Mouse (Mus musculus): ENCODE results near the gene 5830473C10Rik. TPM values are rescaled to one million over a fixed set of nuclear protein-coding genes. Genes with fewer than 3 reads are reported as not detected.

5830473C10Rik gene
- not detected in 2 replicates for polyA plus RNA-seq (2012)

GRCm38 (mm10) chr5:90560743-90561142 lies at the start of gene 5830473C10Rik:
Gene 5830473C10Rik (plus strand): TSS chr5:90561107.
- no peaks in the 10 kb centered on the region; the same call in 1 of the 2 replicates for H3K9me3 ChIP-seq (ENCODE audit: control insufficient read depth, low read length)
- H3K4me3 ChIP-seq (replicated peaks), result no peak within 1 kb of the TSS
- TF ChIP-seq TAL1 (IDR thresholded peaks at IDR 0.05; ENCODE audit: low read length), result no peak
- no peak for TF ChIP-seq GATA1 (IDR thresholded peaks at IDR 0.05; ENCODE audit: low read length)
- H3K36me3 ChIP-seq (ENCODE audit: control insufficient read depth), result no peaks in the 10 kb centered on the region
- H3K27me3 ChIP-seq (ENCODE audit: control insufficient read depth), result no peaks in the 10 kb centered on the region
- H3K4me1 ChIP-seq (ENCODE audit: control insufficient read depth), result no peaks in the 10 kb centered on the region

GRCm38 (mm10) chr5:90512288-90512955 lies 48.5 kb upstream of the 5830473C10Rik start:
- TF ChIP-seq TAL1 (IDR thresholded peaks at IDR 0.05; ENCODE audit: low read length) (no peak), GATA1 (IDR thresholded peaks at IDR 0.05; ENCODE audit: low read length) (no peak)
- Histone ChIP-seq H3K4me3 (replicated peaks) (no peak overlapping the region), H3K36me3 (ENCODE audit: control insufficient read depth) (peaks cover under 1% of the 10 kb centered on the region; the same call in 1 of the 2 replicates), H3K9me3 (ENCODE audit: control insufficient read depth, low read length) (no peaks in the 10 kb centered on the region), H3K27me3 (ENCODE audit: control insufficient read depth) (no peaks in the 10 kb centered on the region), H3K4me1 (ENCODE audit: control insufficient read depth) (no peaks in the 10 kb centered on the region)

GRCm38 (mm10) chr5:90515561-90515960 lies 45.3 kb upstream of the 5830473C10Rik start:
- no peaks in the 10 kb centered on the region for H3K27me3 ChIP-seq (ENCODE audit: control insufficient read depth)
- no peaks in the 10 kb centered on the region for H3K4me1 ChIP-seq (ENCODE audit: control insufficient read depth)
- H3K9me3 ChIP-seq (ENCODE audit: control insufficient read depth, low read length), result no peaks in the 10 kb centered on the region
- no peak overlapping the region for H3K4me3 ChIP-seq (replicated peaks)
- no peaks in the 10 kb centered on the region for H3K36me3 ChIP-seq (ENCODE audit: control insufficient read depth)
- TF ChIP-seq GATA1 (IDR thresholded peaks at IDR 0.05; ENCODE audit: low read length), result no peak
- TF ChIP-seq TAL1 (IDR thresholded peaks at IDR 0.05; ENCODE audit: low read length), result no peak

- TF ChIP-seq GATA1 (IDR thresholded peaks at IDR 0.05; ENCODE audit: low read length), result no peak
- no peak for TF ChIP-seq TAL1 (IDR thresholded peaks at IDR 0.05; ENCODE audit: low read length)
- Histone ChIP-seq H3K4me3 (replicated peaks) (no peak within 1 kb of the TSS), H3K4me1 (ENCODE audit: control insufficient read depth) (no peaks in the 10 kb centered on the region), H3K27me3 (ENCODE audit: control insufficient read depth) (no peaks in the 10 kb centered on the region), H3K9me3 (ENCODE audit: control insufficient read depth, low read length) (no peaks in the 10 kb centered on the region), H3K36me3 (ENCODE audit: control insufficient read depth) (no peaks in the 10 kb centered on the region; the same call in 1 of the 2 replicates)
Measured at GRCm38 (mm10) chr5:90518356-90519100, 42.4 kb upstream of the 5830473C10Rik start, which contains the start of gene Afm. Gene Afm (plus strand): TSS chr5:90518932.

- Histone ChIP-seq H3K4me3 (replicated peaks) (no peak overlapping the region), H3K4me1 (ENCODE audit: control insufficient read depth) (no peaks in the 10 kb centered on the region), H3K36me3 (ENCODE audit: control insufficient read depth) (no peaks in the 10 kb centered on the region; the same call in 1 of the 2 replicates), H3K27me3 (ENCODE audit: control insufficient read depth) (no peaks in the 10 kb centered on the region), H3K9me3 (ENCODE audit: control insufficient read depth, low read length) (no peaks in the 10 kb centered on the region)
- no peak for TF ChIP-seq GATA1 (IDR thresholded peaks at IDR 0.05; ENCODE audit: low read length)
- TF ChIP-seq TAL1 (IDR thresholded peaks at IDR 0.05; ENCODE audit: low read length), result no peak
Measured at GRCm38 (mm10) chr5:90551191-90551590, 9.7 kb upstream of the 5830473C10Rik start.

GRCm38 (mm10) chr5:90556052-90556451 lies 4.9 kb upstream of the 5830473C10Rik start:
- TF ChIP-seq TAL1 (IDR thresholded peaks at IDR 0.05; ENCODE audit: low read length) (no peak), GATA1 (IDR thresholded peaks at IDR 0.05; ENCODE audit: low read length) (no peak)
- H3K4me1 ChIP-seq (ENCODE audit: control insufficient read depth), result no peaks in the 10 kb centered on the region
- H3K27me3 ChIP-seq (ENCODE audit: control insufficient read depth), result no peaks in the 10 kb centered on the region
- H3K4me3 ChIP-seq (replicated peaks), result no peak overlapping the region
- H3K9me3 ChIP-seq (ENCODE audit: control insufficient read depth, low read length), result no peaks in the 10 kb centered on the region
- H3K36me3 ChIP-seq (ENCODE audit: control insufficient read depth), result no peaks in the 10 kb centered on the region; the same call in 1 of the 2 replicates

- H3K9me3 ChIP-seq (ENCODE audit: control insufficient read depth, low read length), result no peaks in the 10 kb centered on the region; the same call in 1 of the 2 replicates
- H3K4me3 ChIP-seq (replicated peaks), result no peak overlapping the region
- H3K4me1 ChIP-seq (ENCODE audit: control insufficient read depth), result no peaks in the 10 kb centered on the region
- no peaks in the 10 kb centered on the region for H3K36me3 ChIP-seq (ENCODE audit: control insufficient read depth)
- H3K27me3 ChIP-seq (ENCODE audit: control insufficient read depth), result no peaks in the 10 kb centered on the region
- TF ChIP-seq GATA1 (IDR thresholded peaks at IDR 0.05; ENCODE audit: low read length) (no peak), TAL1 (IDR thresholded peaks at IDR 0.05; ENCODE audit: low read length) (no peak)
Measured at GRCm38 (mm10) chr5:90561721-90562275, 891 bp downstream of the 5830473C10Rik start.

GRCm38 (mm10) chr5:90562880-90563279 lies 2.0 kb downstream of the 5830473C10Rik start:
- no peaks in the 10 kb centered on the region for H3K36me3 ChIP-seq (ENCODE audit: control insufficient read depth)
- H3K9me3 ChIP-seq (ENCODE audit: control insufficient read depth, low read length), result no peaks in the 10 kb centered on the region; the same call in 1 of the 2 replicates
- TF ChIP-seq GATA1 (IDR thresholded peaks at IDR 0.05; ENCODE audit: low read length), result no peak
- TF ChIP-seq TAL1 (IDR thresholded peaks at IDR 0.05; ENCODE audit: low read length), result no peak
- H3K4me1 ChIP-seq (ENCODE audit: control insufficient read depth), result no peaks in the 10 kb centered on the region
- H3K27me3 ChIP-seq (ENCODE audit: control insufficient read depth), result no peaks in the 10 kb centered on the region
- H3K4me3 ChIP-seq (replicated peaks), result no peak overlapping the region

- Histone ChIP-seq H3K9me3 (ENCODE audit: control insufficient read depth, low read length) (no peaks in the 10 kb centered on the region; the same call in 1 of the 2 replicates), H3K4me3 (replicated peaks) (no peak overlapping the region), H3K36me3 (ENCODE audit: control insufficient read depth) (no peaks in the 10 kb centered on the region), H3K27me3 (ENCODE audit: control insufficient read depth) (no peaks in the 10 kb centered on the region), H3K4me1 (ENCODE audit: control insufficient read depth) (no peaks in the 10 kb centered on the region)
- TF ChIP-seq TAL1 (IDR thresholded peaks at IDR 0.05; ENCODE audit: low read length) (no peak), GATA1 (IDR thresholded peaks at IDR 0.05; ENCODE audit: low read length) (no peak)
Measured at GRCm38 (mm10) chr5:90564161-90564560, 3.3 kb downstream of the 5830473C10Rik start.

Measured in erythroblast, embryonic 14.5 days (primary cell).